Mouse (Mus musculus): ENCODE measurements around the gene Abca4.

The Abca4 gene

GRCm38 (mm10) chr3:122109461-122109860, 65.2 kb downstream of the Abca4 start:
- DNase-seq (ENCODE audit: low spot score): no peak

- no peak for DNase-seq (ENCODE audit: low spot score)
Observed at GRCm38 (mm10) chr3:122111141-122111981, 67.1 kb downstream of the Abca4 start.

GRCm38 (mm10) chr3:122118651-122119214, 74.5 kb downstream of the Abca4 start:
- DNase-seq (ENCODE audit: low spot score): no peak

DNA sequence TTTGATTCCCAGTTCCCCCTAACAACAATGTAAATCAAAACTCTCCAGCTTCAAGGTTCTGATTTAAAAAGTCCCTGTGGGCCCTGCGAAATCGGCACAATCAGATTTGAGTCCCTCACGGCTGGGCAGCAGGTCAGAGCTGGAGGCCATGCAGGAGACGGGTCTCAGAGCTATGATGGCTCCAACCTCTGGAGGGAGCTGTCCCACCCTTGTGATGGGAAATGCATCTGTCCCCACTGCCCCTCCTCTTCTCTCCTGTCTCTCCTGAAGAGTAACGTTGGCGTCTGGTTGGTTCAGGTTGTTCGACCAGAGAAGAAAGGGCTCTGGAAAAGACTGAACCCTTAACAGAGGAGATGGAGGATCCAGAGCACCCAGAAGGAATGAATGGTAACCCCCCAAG, 75.5 kb downstream of the Abca4 start:
- DNase-seq (ENCODE audit: low spot score): no peak

- no peak for DNase-seq (ENCODE audit: low spot score)
Observed at GRCm38 (mm10) chr3:122120217-122120616, 76.0 kb downstream of the Abca4 start.

DNA sequence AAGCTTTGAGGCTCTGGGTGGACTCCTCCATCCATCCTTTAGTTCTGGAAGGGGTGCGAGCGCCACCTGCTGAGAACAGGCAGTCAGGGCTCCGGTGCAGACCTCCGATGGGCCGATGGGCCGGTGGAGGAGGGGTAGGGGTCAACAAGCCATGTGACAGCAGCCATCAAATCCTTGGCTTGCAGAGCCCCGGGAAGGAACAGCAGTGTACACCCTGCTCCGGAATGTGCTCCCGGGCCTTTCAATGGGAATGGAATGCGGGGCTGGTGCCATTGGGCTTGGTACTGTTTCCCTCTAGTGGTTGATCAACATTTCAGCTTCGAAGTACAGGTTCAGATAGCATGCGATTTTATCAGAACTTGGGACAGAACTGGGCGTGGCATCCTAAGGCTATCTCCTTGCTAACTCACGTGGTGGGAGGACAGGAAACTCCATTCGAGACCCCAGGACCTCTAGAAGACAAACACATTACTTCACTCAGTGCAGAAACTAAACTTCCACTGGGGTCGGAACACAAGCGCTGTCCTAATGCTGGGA, 78.0 kb downstream of the Abca4 start:
- peak; percentile 48 for DNase-seq (ENCODE audit: low spot score)

GRCm38 (mm10) chr3:122122838-122123237, 78.6 kb downstream of the Abca4 start:
- DNase-seq (ENCODE audit: low spot score): no peak

GRCm38 (mm10) chr3:122128999-122129493, 84.8 kb downstream of the Abca4 start:
- no peak for DNase-seq (ENCODE audit: low spot score)

DNA sequence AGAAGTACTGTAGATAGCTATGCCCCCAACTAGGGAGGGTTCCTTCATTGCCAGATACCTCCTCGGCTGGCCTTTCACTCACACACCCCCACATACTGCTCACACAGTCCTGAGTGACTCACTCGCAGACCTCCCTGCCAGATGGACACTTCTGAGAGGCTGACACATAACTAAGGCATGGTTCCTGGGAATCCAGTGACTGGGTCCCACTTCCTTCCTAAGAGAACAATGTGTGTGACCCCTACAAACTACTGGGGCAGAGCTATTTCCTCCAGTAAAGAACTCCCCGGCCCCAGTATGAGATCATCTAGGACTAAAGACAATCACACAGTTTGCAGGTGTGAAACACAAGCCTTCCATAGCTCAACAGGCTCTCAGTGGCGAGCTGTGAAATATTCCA, 86.5 kb downstream of the Abca4 start:
- no peak for DNase-seq (ENCODE audit: low spot score)

DNA sequence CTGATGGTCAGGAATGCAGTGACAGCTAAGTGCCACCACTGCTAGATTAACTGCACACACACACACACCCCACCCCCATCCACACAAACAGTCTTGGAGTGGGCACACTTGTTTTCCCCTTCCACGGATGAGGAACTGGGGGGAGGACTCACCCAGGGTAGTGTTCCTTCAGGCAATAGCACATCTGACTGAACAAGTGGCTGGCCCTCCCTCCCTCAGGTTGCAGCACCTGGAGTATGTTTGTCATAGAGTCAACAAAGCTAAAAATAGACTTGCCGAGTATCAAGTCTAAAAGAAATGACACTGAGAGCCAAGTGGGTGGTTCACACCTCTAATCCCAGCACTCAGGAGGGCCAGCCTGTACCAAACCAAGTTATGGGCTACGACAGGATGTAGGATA, 87.4 kb downstream of the Abca4 start:
- DNase-seq (ENCODE audit: low spot score): no peak

- DNase-seq (ENCODE audit: low spot score): no peak
Observed at GRCm38 (mm10) chr3:122133255-122133654, 89.0 kb downstream of the Abca4 start.

GRCm38 (mm10) chr3:122133840-122134239, 89.6 kb downstream of the Abca4 start:
- no peak for DNase-seq (ENCODE audit: low spot score)

- no peak for DNase-seq (ENCODE audit: low spot score)
Observed at GRCm38 (mm10) chr3:122140589-122141400, 96.6 kb downstream of the Abca4 start.

DNA sequence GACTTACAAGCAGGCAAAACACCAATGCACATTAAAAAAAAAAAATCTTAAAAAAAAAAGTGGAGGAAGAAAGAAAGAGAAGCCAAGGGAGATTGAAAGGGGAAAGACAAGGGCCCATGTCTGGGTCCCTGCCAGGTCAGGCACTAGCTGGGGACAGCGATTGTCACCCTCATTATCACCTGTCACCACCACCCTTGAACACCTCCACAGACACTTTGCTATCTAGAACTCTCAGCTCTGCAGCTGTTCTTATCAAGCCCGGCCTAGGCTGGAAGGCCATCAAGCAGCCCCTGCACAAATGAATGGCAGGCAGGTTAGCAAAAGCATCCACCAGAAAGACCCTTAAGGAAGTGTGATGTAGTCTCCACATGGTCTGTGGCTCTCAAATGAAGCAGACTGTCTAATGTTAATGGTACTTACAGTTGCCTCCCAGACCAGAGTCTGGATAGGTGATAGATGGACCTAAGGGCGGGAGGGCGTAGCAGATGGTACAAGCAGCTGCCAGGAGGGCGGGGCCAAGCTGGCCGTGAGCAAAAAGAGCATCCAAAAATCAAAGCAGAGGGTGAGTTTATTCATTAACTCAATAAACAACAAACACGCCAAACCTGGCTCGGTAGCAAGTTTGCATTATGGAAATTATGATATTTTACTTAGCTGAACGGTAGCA, 98.1 kb downstream of the Abca4 start:
- DNase-seq (ENCODE audit: low spot score): no peak

GRCm38 (mm10) chr3:122143432-122143831, 99.2 kb downstream of the Abca4 start:
- no peak for DNase-seq (ENCODE audit: low spot score)

DNA sequence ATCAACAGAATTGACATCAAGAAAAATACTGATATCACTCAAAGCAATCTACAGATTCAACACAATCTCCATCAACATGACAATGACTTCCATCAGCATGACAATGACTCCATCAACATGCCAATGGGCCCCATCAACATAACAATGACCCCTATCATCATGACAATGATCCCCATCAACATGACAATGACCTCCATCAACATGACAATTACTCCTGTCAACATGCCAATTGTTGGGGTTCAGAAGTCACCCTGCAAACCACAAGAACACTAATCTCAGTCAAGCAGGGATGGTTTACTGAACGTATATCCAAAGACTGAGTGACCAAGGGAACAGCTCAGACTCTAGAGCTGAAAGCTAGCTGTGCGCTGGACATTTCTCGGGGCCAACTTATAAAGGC, 101.2 kb downstream of the Abca4 start:
- DNase-seq (ENCODE audit: low spot score): no peak

DNA sequence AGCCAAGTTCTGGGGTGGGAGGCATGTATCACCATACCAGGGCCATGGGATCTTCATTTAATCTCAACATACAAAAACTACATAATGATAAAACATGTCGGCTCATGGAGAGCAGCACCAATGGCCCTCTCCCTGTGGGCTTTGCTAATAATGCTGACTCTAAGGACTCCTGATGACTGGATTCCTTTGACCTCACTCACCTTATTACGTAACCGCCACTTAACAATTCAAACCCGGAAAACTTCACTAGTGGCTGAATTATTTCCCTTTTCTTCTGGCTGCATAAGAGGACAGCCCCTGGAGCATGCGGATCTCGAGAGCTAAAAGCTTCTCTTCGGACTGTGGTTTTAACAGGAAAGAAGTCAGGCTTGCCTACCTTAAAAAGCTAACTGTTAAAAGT, 106.6 kb downstream of the Abca4 start:
- DNase-seq (ENCODE audit: low spot score): no peak

DNA sequence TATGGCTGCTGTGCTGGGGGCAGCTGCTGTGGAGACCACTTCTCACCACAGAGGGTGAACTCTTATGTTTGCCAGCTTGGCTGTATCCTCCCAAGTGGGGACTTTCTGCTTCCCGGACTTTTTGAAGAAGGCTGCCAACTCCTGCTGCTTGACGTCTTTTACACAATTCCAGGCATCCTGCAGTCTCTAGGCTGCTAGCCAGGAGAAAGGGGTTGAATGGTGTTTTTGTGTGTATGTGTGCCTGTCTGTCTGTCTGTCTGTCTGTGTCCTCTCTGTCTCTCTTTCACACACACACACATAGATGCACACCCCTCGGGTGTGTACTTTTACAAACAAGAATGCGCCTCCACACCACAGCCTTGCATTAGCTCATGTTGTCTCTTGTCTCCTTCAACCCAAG, 108.2 kb downstream of the Abca4 start:
- DNase-seq (ENCODE audit: low spot score): no peak

DNA sequence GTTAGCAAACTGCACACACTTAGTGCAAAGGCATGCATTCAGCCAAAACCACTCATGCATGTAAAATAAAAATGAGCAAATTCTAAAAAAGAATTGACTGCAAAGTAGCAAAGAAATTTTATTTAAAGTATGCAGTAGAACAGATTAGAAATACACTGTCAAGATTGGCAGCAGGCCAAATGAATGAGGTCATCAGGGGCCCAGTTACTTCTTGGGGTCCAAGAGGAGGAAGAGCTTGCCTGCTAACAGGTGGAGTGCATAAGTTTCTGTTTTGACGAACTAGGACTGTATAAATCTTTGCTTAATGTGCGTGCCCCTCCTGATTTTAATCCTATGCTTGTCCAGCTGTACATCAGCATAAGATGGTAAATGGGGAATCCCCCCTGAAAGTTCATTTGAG, 109.8 kb downstream of the Abca4 start:
- DNase-seq (ENCODE audit: low spot score): no peak

GRCm38 (mm10) chr3:122159447-122159846, 115.2 kb downstream of the Abca4 start:
- DNase-seq (ENCODE audit: low spot score): no peak

DNA sequence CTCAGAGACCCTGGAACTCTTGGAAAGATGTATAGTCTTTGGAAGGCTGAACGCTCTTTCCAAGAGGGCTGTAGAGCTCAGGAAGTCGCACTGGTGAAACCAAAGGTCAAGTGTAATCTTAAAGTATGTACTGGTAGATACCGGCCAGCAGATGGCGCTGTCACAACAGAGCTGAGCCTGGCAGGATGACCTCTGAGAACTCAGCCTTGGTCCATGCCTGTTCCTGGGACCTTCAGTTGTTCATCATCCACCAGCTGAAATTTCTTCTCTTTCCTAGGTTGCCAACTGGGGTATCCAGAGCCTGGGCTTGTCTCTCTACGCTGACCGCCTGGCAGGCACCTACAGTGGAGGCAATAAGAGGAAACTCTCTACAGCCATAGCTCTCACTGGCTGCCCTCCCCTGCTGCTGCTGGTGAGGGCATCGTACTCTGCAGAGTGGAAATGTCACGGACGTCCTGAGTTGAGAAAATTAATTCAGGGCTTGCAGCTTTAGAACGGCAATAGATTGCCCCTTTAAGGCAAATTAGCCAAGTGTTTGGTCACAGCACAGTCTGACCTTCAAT, 125.5 kb downstream of the Abca4 start:
- peak; percentile 27 for DNase-seq (ENCODE audit: low spot score)

Measured in T-cell, adult 2 months (primary cell).